Mouse (Mus musculus): Measurements from ENCODE around the gene Dhh. TPM values are rescaled to one million over a fixed set of nuclear protein-coding genes. Genes with fewer than 3 reads are reported as not detected.

Dhh gene
- polyA plus RNA-seq, 1 experiment from 2014 or later, result 2.0 TPM

DNA sequence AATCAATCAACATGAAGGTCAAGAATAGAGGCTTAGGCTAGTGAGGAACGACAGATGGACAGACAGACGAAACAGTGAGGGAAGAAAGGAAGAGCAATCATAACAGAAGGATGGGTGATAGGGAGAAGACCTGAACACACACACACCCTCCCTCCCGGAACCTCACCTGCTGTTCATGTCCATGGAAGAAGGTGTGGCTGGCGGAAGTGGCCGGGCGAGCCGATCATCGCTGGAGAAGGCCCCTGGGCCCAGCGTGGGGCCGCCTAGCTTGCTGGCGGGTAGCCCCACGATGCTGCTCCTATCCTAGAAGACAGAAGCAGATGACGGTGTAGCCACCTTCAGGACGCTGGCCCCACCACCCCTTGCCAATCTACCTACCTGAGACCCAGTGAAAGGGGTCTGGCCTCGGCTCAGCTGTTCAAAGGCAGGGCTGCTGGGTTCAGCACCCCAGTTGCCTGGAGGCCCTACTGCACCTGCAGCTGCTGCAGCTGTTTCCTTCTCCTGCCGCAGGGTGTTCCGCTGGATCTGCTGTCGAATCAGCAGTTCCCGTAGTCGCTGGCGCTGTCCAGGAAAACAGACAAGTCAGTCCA is 47.0 kb downstream of the Dhh start:
- WGBS, result 85% methylated on average over 21 of the region's 21 CpGs
- Histone ChIP-seq H3K9me3 (replicated peaks; ENCODE audit: control insufficient read depth, low read length) (no peaks in the 10 kb centered on the region), H3K4me3 (ENCODE audit: low read length) (no peak overlapping the region), H3K4me2 (ENCODE audit: low read depth, low read length) (no peak overlapping the region), H3K27ac (ENCODE audit: low read length) (no peak overlapping the region), H3K4me1 (ENCODE audit: control insufficient read depth, insufficient read depth, low read length) (no peaks in the 10 kb centered on the region), H3K36me3 (ENCODE audit: control insufficient read depth, insufficient read depth) (peaks cover 94% of the 10 kb centered on the region), H3K9ac (ENCODE audit: low read length) (no peak overlapping the region), H3K27me3 (ENCODE audit: control insufficient read depth, insufficient read depth, low read length) (no peaks in the 10 kb centered on the region)
- ATAC-seq (replicated peaks; ENCODE audit: extremely low read depth, insufficient read depth, low FRiP score), result no peak

DNA sequence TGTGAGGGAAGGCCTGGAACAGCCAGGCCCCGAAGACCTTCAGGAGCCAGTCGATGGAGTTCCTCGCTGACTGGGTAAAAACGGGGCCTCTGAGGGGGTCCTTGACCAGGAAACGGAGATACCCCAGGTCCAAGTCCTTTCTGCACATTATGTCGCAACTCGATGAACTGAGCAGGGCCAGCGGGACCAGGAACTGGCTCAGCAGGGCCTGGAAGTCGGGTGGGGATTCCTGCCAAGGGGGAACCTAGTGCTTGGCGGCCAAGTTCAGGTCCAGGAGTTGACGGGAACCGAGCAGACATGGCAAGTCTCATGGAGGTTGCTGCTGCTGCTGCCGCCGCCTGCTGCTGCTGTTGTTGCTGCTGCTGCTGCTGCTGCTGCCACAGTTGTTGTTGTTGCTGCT is 47.7 kb downstream of the Dhh start:
- Histone ChIP-seq H3K4me3 (ENCODE audit: low read length) (no peak overlapping the region), H3K27ac (ENCODE audit: low read length) (no peak overlapping the region), H3K9me3 (replicated peaks; ENCODE audit: control insufficient read depth, low read length) (no peaks in the 10 kb centered on the region), H3K9ac (ENCODE audit: low read length) (no peak overlapping the region), H3K4me1 (ENCODE audit: control insufficient read depth, insufficient read depth, low read length) (no peaks in the 10 kb centered on the region), H3K27me3 (ENCODE audit: control insufficient read depth, insufficient read depth, low read length) (no peaks in the 10 kb centered on the region), H3K4me2 (ENCODE audit: low read depth, low read length) (no peak overlapping the region), H3K36me3 (ENCODE audit: control insufficient read depth, insufficient read depth) (peaks cover 94% of the 10 kb centered on the region)
- 87% methylated on average over 14 of the region's 14 CpGs for WGBS
- no peak for ATAC-seq (replicated peaks; ENCODE audit: extremely low read depth, insufficient read depth, low FRiP score)

DNA sequence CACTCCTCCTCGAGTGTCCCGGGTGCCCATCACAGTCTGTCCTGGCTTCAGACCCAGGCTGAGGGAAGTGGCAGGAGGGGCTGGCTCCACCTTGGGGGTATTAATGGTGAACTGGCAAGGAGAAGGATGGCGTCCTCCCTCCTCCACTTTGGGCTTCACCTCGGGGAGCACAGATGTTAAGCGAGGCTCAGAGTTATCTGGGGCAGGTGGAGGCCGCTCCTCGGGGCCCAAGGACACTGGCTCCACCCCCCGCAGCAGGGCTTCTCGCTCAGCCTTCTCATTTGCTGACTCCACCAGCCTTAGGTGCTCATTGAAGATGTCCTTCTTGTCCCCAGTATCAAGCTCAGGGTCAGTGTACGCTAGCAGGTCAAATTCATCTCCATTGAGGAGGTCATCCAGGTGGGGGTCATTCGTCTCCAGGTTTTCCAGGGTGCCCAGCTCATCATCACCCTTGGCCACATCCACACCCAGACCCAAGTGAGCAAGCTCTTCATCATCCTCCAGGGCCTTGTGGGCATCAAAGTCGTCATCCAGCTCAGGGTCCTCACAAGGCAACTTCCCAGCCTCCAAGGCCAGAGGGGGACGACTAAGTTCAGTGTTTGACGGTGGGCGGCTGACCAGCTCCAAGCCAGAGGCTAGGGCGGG is 48.3 kb downstream of the Dhh start:
- 88% methylated on average over 16 of the region's 16 CpGs for WGBS
- Histone ChIP-seq H3K9ac (ENCODE audit: low read length) (no peak overlapping the region), H3K27ac (ENCODE audit: low read length) (no peak overlapping the region), H3K4me3 (ENCODE audit: low read length) (no peak overlapping the region), H3K9me3 (replicated peaks; ENCODE audit: control insufficient read depth, low read length) (no peaks in the 10 kb centered on the region), H3K27me3 (ENCODE audit: control insufficient read depth, insufficient read depth, low read length) (no peaks in the 10 kb centered on the region), H3K4me1 (ENCODE audit: control insufficient read depth, insufficient read depth, low read length) (no peaks in the 10 kb centered on the region), H3K4me2 (ENCODE audit: low read depth, low read length) (no peak overlapping the region), H3K36me3 (ENCODE audit: control insufficient read depth, insufficient read depth) (peaks cover 94% of the 10 kb centered on the region)
- ATAC-seq (replicated peaks; ENCODE audit: extremely low read depth, insufficient read depth, low FRiP score), result no peak

DNA sequence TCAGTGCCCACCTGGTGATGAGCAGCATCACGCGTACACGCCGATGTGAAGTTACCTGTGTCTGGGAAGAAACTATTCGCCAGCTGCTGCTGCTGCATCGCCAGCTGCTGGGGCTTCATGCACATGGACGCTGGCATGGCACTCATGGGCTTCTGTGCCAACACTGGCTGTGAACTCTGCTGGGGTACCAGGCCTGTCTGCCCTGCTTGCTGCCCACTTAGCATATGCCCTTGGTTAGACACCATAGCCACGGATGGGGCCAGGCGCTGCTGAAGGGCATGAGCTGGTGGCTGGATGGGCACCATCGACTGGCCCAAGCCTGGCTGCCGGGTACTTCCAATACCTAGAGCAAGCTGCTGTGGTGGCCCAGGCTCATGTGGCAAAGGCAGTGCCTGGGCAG is 49.2 kb downstream of the Dhh start:
- no peaks in the 10 kb centered on the region for H3K4me1 ChIP-seq (ENCODE audit: control insufficient read depth, insufficient read depth, low read length)
- ATAC-seq (replicated peaks; ENCODE audit: extremely low read depth, insufficient read depth, low FRiP score), result no peak
- no peak overlapping the region for H3K27ac ChIP-seq (ENCODE audit: low read length)
- no peak overlapping the region for H3K4me2 ChIP-seq (ENCODE audit: low read depth, low read length)
- peaks cover 96% of the 10 kb centered on the region for H3K36me3 ChIP-seq (ENCODE audit: control insufficient read depth, insufficient read depth)
- H3K9me3 ChIP-seq (replicated peaks; ENCODE audit: control insufficient read depth, low read length), result no peaks in the 10 kb centered on the region
- H3K27me3 ChIP-seq (ENCODE audit: control insufficient read depth, insufficient read depth, low read length), result no peaks in the 10 kb centered on the region
- 95% methylated on average over 11 of the region's 11 CpGs for WGBS
- H3K9ac ChIP-seq (ENCODE audit: low read length), result no peak overlapping the region
- H3K4me3 ChIP-seq (ENCODE audit: low read length), result no peak overlapping the region

DNA sequence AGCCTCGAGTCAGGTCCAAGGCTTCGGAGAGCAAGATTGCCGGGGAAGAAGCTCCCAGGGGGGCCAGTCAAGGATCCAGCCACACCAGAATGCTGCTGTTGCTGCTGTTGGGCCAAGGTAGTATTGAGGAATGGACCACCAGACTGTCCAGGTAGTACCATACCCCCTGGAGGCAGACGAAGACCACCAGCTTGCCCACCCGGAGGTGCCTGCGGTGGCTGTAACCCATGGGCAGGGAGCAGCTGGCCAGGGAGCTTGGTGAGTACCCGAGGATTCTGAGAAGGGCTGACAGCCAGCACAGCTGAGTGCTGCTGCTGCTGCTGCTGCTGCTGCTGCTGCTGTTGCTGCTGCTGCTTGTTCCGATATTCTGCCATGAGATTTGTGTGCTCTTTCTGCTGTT is 52.2 kb downstream of the Dhh start:
- WGBS, result 91% methylated on average over 8 of the region's 8 CpGs
- Histone ChIP-seq H3K9ac (ENCODE audit: low read length) (no peak overlapping the region), H3K36me3 (ENCODE audit: control insufficient read depth, insufficient read depth) (peaks cover 92% of the 10 kb centered on the region), H3K27me3 (ENCODE audit: control insufficient read depth, insufficient read depth, low read length) (no peaks in the 10 kb centered on the region), H3K9me3 (replicated peaks; ENCODE audit: control insufficient read depth, low read length) (no peaks in the 10 kb centered on the region), H3K27ac (ENCODE audit: low read length) (no peak overlapping the region), H3K4me1 (ENCODE audit: control insufficient read depth, insufficient read depth, low read length) (no peaks in the 10 kb centered on the region), H3K4me2 (ENCODE audit: low read depth, low read length) (no peak overlapping the region), H3K4me3 (ENCODE audit: low read length) (no peak overlapping the region)
- ATAC-seq (replicated peaks; ENCODE audit: extremely low read depth, insufficient read depth, low FRiP score), result no peak

DNA sequence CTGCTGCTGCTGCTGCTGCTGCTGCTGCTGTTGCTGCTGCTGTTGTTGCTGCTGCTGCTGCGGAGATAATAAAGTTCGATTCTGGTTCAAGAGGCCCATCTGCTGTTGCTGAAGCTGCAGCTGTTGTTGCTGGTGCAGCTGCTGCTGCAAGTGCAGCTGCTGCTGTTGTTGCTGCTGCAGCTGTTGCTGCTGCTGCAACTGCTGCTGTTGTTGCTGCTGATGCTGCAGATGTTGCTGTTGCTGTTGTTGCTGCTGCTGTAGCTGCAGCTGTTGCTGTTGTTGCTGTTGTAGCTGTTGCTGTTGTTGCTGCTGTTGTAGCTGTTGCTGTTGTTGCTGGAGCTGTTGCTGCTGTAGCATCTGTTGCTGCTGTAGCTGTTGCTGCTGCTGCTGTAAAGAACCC is 53.2 kb downstream of the Dhh start:
- no peak overlapping the region for H3K27ac ChIP-seq (ENCODE audit: low read length)
- no peak overlapping the region for H3K9ac ChIP-seq (ENCODE audit: low read length)
- peaks cover 92% of the 10 kb centered on the region for H3K36me3 ChIP-seq (ENCODE audit: control insufficient read depth, insufficient read depth)
- 86% methylated on average over 2 of the region's 2 CpGs for WGBS
- H3K4me3 ChIP-seq (ENCODE audit: low read length), result no peak overlapping the region
- no peak for ATAC-seq (replicated peaks; ENCODE audit: extremely low read depth, insufficient read depth, low FRiP score)
- no peaks in the 10 kb centered on the region for H3K4me1 ChIP-seq (ENCODE audit: control insufficient read depth, insufficient read depth, low read length)
- H3K27me3 ChIP-seq (ENCODE audit: control insufficient read depth, insufficient read depth, low read length), result no peaks in the 10 kb centered on the region
- H3K9me3 ChIP-seq (replicated peaks; ENCODE audit: control insufficient read depth, low read length), result no peaks in the 10 kb centered on the region
- H3K4me2 ChIP-seq (ENCODE audit: low read depth, low read length), result no peak overlapping the region

DNA sequence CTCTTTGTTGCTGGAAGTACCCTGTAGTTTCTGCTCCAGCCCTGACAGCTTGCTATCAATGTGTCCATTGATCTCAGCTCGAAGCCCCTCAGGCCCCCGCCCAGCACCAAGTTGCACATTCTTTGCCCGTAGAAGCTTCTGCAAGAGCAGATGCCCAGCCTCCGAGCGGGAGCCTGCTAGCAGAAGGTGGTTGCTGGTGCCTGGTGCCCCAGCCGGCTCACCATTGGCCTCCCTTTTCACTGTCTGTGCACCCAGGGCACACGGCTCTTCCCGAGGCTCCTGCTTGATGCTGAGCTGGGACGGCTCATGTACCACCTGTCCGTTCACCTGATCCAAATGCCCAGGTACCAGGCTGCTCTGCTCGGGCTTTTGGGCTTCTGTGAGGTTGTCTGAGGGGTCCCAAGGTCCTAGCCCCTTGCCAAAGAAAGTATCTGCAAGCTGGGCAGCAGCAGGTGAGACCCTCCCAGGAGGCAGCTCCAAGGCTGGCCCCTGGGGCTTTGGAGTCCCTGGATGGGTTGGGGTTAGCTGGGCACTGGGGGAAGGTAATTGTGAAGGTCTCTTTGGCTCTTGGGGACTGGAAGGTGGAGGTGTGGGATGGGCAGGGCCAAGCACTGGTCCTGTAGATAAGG is 54.6 kb downstream of the Dhh start:
- no peaks in the 10 kb centered on the region for H3K4me1 ChIP-seq (ENCODE audit: control insufficient read depth, insufficient read depth, low read length)
- WGBS, result 89% methylated on average over 11 of the region's 11 CpGs
- H3K36me3 ChIP-seq (ENCODE audit: control insufficient read depth, insufficient read depth), result peaks cover 92% of the 10 kb centered on the region
- H3K4me2 ChIP-seq (ENCODE audit: low read depth, low read length), result no peak overlapping the region
- H3K4me3 ChIP-seq (ENCODE audit: low read length), result no peak overlapping the region
- H3K9me3 ChIP-seq (replicated peaks; ENCODE audit: control insufficient read depth, low read length), result no peaks in the 10 kb centered on the region
- H3K9ac ChIP-seq (ENCODE audit: low read length), result no peak overlapping the region
- no peak overlapping the region for H3K27ac ChIP-seq (ENCODE audit: low read length)
- H3K27me3 ChIP-seq (ENCODE audit: control insufficient read depth, insufficient read depth, low read length), result no peaks in the 10 kb centered on the region
- ATAC-seq (replicated peaks; ENCODE audit: extremely low read depth, insufficient read depth, low FRiP score), result no peak

Other genes starting within 250 kb of the Dhh start
- 15.2 and 18.3 TPM in 2 replicates for gene Ddx23, start 235.6 kb downstream of the Dhh start, polyA plus RNA-seq (2015; fragmentation: Nextera tagmentation; extraction: Ambion mirVana)
- 1.1 and 1.7 TPM in 2 replicates for gene Rnd1, start 221.1 kb downstream of the Dhh start, polyA plus RNA-seq (2015; fragmentation: Nextera tagmentation; extraction: Ambion mirVana)
- gene Ccdc65, start 190.3 kb downstream of the Dhh start, polyA plus RNA-seq (2015; fragmentation: Nextera tagmentation; extraction: Ambion mirVana), result 0.97 and 1.0 TPM in 2 replicates
- gene Fkbp11, start 170.3 kb downstream of the Dhh start, polyA plus RNA-seq (2015; fragmentation: Nextera tagmentation; extraction: Ambion mirVana), result 23.0 and 27.7 TPM in 2 replicates
- 35.8 and 36.4 TPM in 2 replicates for gene Arf3, start 135.3 kb downstream of the Dhh start, polyA plus RNA-seq (2015; fragmentation: Nextera tagmentation; extraction: Ambion mirVana)
- gene Wnt10b, start 120.4 kb downstream of the Dhh start, polyA plus RNA-seq (2015; fragmentation: Nextera tagmentation; extraction: Ambion mirVana), result 0.28 and 0.44 TPM in 2 replicates
- gene Wnt1, start 108.7 kb downstream of the Dhh start, polyA plus RNA-seq (2015; fragmentation: Nextera tagmentation; extraction: Ambion mirVana), result not detected in 2 replicates
- gene Ddn, start 89.0 kb downstream of the Dhh start, polyA plus RNA-seq (2015; fragmentation: Nextera tagmentation; extraction: Ambion mirVana), result 0.32 and 0.35 TPM in 2 replicates
- 111 and 112 TPM in 2 replicates for gene Prkag1, start 67.0 kb downstream of the Dhh start, polyA plus RNA-seq (2015; fragmentation: Nextera tagmentation; extraction: Ambion mirVana)
- gene Kmt2d, start 27.3 kb downstream of the Dhh start, polyA plus RNA-seq (2015; fragmentation: Nextera tagmentation; extraction: Ambion mirVana), result 8.5 and 8.6 TPM in 2 replicates
- gene Rhebl1, start 4.0 kb downstream of the Dhh start, polyA plus RNA-seq (2015; fragmentation: Nextera tagmentation; extraction: Ambion mirVana), result 5.6 and 7.3 TPM in 2 replicates
- 13.3 and 13.9 TPM in 2 replicates for gene Lmbr1l, start 19.7 kb upstream of the Dhh start, polyA plus RNA-seq (2015; fragmentation: Nextera tagmentation; extraction: Ambion mirVana)
- gene Tuba1b, start 36.0 kb upstream of the Dhh start, polyA plus RNA-seq (2015; fragmentation: Nextera tagmentation; extraction: Ambion mirVana), result 1,504 and 1,594 TPM in 2 replicates
- not detected in 2 replicates for gene Gm49450, start 55.0 kb upstream of the Dhh start, polyA plus RNA-seq (2015; fragmentation: Nextera tagmentation; extraction: Ambion mirVana)
- gene Tuba1a, start 55.2 kb upstream of the Dhh start, polyA plus RNA-seq (2015; fragmentation: Nextera tagmentation; extraction: Ambion mirVana), result 727 and 789 TPM in 2 replicates
- 130 and 149 TPM in 2 replicates for gene Tuba1c, start 131.4 kb upstream of the Dhh start, polyA plus RNA-seq (2015; fragmentation: Nextera tagmentation; extraction: Ambion mirVana)
- gene Prph, start 156.6 kb upstream of the Dhh start, polyA plus RNA-seq (2015; fragmentation: Nextera tagmentation; extraction: Ambion mirVana), result 1.4 and 2.4 TPM in 2 replicates
- 27.8 and 29.4 TPM in 2 replicates for gene Troap, start 176.0 kb upstream of the Dhh start, polyA plus RNA-seq (2015; fragmentation: Nextera tagmentation; extraction: Ambion mirVana)
- gene C1ql4, start 189.3 kb upstream of the Dhh start, polyA plus RNA-seq (2015; fragmentation: Nextera tagmentation; extraction: Ambion mirVana), result 0.12 and 0.16 TPM in 2 replicates
- 0.43 and 0.52 TPM in 2 replicates for gene Dnajc22, start 194.6 kb upstream of the Dhh start, polyA plus RNA-seq (2015; fragmentation: Nextera tagmentation; extraction: Ambion mirVana)
- gene Spats2, start 227.4 kb upstream of the Dhh start, polyA plus RNA-seq (2015; fragmentation: Nextera tagmentation; extraction: Ambion mirVana), result 25.3 and 25.5 TPM in 2 replicates

Data from heart, embryonic 16.5 days (tissue).